Mouse (Mus musculus): Measurements from ENCODE around the gene Mthfd1l. TPM values are rescaled to one million over a fixed set of nuclear protein-coding genes. Genes with fewer than 3 reads are reported as not detected.

Gene Mthfd1l
- polyA plus RNA-seq, 1 experiment from 2014 or later = 6.7 TPM

- H3K9me3 ChIP-seq (replicated peaks) = no peaks in the 10 kb centered on the region
- no peak overlapping the region for H3K4me2 ChIP-seq
- no peak for ATAC-seq (ENCODE audit: low FRiP score)
- H3K4me1 ChIP-seq = no peaks in the 10 kb centered on the region
- H3K27me3 ChIP-seq (replicated peaks) = no peaks in the 10 kb centered on the region
- H3K27ac ChIP-seq (replicated peaks) = no peak overlapping the region
- H3K4me3 ChIP-seq (replicated peaks) = no peak overlapping the region
- 94% methylated on average over 7 of the region's 7 CpGs for WGBS
- H3K36me3 ChIP-seq = no peaks in the 10 kb centered on the region
- no peak overlapping the region for H3K9ac ChIP-seq (replicated peaks)
These were observed 25.6 kb upstream of the Mthfd1l start for GRCm38 (mm10) chr10:3947346-3947745.

- no peak for ATAC-seq (ENCODE audit: low FRiP score)
- no peak overlapping the region for H3K4me3 ChIP-seq (replicated peaks)
- H3K9ac ChIP-seq (replicated peaks) = no peak overlapping the region
- H3K4me2 ChIP-seq = no peak overlapping the region
- no peak overlapping the region for H3K27ac ChIP-seq (replicated peaks)
- H3K4me1 ChIP-seq = no peaks in the 10 kb centered on the region
- no peaks in the 10 kb centered on the region for H3K9me3 ChIP-seq (replicated peaks)
- no peaks in the 10 kb centered on the region for H3K36me3 ChIP-seq
- H3K27me3 ChIP-seq (replicated peaks) = no peaks in the 10 kb centered on the region
- WGBS = 86% methylated on average over 6 of the region's 6 CpGs
These were observed 23.6 kb upstream of the Mthfd1l start for GRCm38 (mm10) chr10:3949306-3949705.

- Histone ChIP-seq H3K27me3 (replicated peaks) (no peaks in the 10 kb centered on the region), H3K9ac (replicated peaks) (no peak overlapping the region), H3K9me3 (replicated peaks) (no peaks in the 10 kb centered on the region), H3K4me3 (replicated peaks) (no peak overlapping the region), H3K36me3 (no peaks in the 10 kb centered on the region), H3K27ac (replicated peaks) (no peak overlapping the region), H3K4me2 (no peak overlapping the region), H3K4me1 (no peaks in the 10 kb centered on the region)
- no peak for ATAC-seq (ENCODE audit: low FRiP score)
- WGBS = 94% methylated on average over 22 of the region's 22 CpGs
These were observed 16.4 kb upstream of the Mthfd1l start for GRCm38 (mm10) chr10:3956471-3956870.

GRCm38 (mm10) chr10:3958591-3958990 lies 14.3 kb upstream of the Mthfd1l start:
- Histone ChIP-seq H3K9ac (replicated peaks) (no peak overlapping the region), H3K9me3 (replicated peaks) (no peaks in the 10 kb centered on the region), H3K36me3 (no peaks in the 10 kb centered on the region), H3K4me3 (replicated peaks) (no peak overlapping the region), H3K4me1 (no peaks in the 10 kb centered on the region), H3K4me2 (no peak overlapping the region), H3K27ac (replicated peaks) (no peak overlapping the region), H3K27me3 (replicated peaks) (no peaks in the 10 kb centered on the region)
- 81% methylated on average over 5 of the region's 5 CpGs for WGBS
- ATAC-seq (ENCODE audit: low FRiP score) = no peak

GRCm38 (mm10) chr10:3969026-3969425 lies 3.9 kb upstream of the Mthfd1l start:
- H3K36me3 ChIP-seq = no peaks in the 10 kb centered on the region
- ATAC-seq (ENCODE audit: low FRiP score) = no peak

GRCm38 (mm10) chr10:3972237-3972636 lies 681 bp upstream of the Mthfd1l start:
- Histone ChIP-seq H3K4me2 (peak overlapping the region; percentile 91), H3K9me3 (replicated peaks) (no peaks in the 10 kb centered on the region), H3K9ac (replicated peaks) (no peak overlapping the region), H3K4me3 (replicated peaks) (0 out of 2 replicates have a peak overlapping the region, but pooled peaks have one; percentile 70), H3K4me1 (peaks cover 11% of the 10 kb centered on the region), H3K36me3 (no peaks in the 10 kb centered on the region), H3K27me3 (replicated peaks) (no peaks in the 10 kb centered on the region), H3K27ac (replicated peaks) (no peak overlapping the region)
- 89% methylated on average over 9 of the region's 9 CpGs for WGBS
- ATAC-seq (ENCODE audit: low FRiP score) = no peak

More at GRCm38 (mm10) chr10:3969026-3969425, 3.9 kb upstream of the Mthfd1l start:
- Histone ChIP-seq H3K9me3 (replicated peaks) (no peaks in the 10 kb centered on the region), H3K4me1 (peaks cover 7% of the 10 kb centered on the region), H3K4me3 (replicated peaks) (no peak overlapping the region), H3K4me2 (no peak overlapping the region), H3K27me3 (replicated peaks) (no peaks in the 10 kb centered on the region), H3K27ac (replicated peaks) (no peak overlapping the region), H3K9ac (replicated peaks) (no peak overlapping the region)
- 71% methylated on average over 3 of the region's 3 CpGs for WGBS

- Histone ChIP-seq H3K4me3 (replicated peaks) (peak overlapping the region; percentile 70), H3K36me3 (no peaks in the 10 kb centered on the region), H3K27me3 (replicated peaks) (no peaks in the 10 kb centered on the region), H3K4me1 (peaks cover 11% of the 10 kb centered on the region), H3K9ac (replicated peaks) (peak overlapping the region; percentile 74), H3K9me3 (replicated peaks) (no peaks in the 10 kb centered on the region), H3K4me2 (peak overlapping the region; percentile 91), H3K27ac (replicated peaks) (peak overlapping the region; percentile 88)
- WGBS = 1% methylated on average over 38 of the region's 39 CpGs
- ATAC-seq (ENCODE audit: low FRiP score) = peak; percentile 94
These were observed 712 bp downstream of the Mthfd1l start for GRCm38 (mm10) chr10:3973589-3974070.

- Histone ChIP-seq H3K4me2 (no peak overlapping the region), H3K9me3 (replicated peaks) (no peaks in the 10 kb centered on the region), H3K36me3 (no peaks in the 10 kb centered on the region), H3K9ac (replicated peaks) (no peak overlapping the region), H3K27ac (replicated peaks) (no peak overlapping the region), H3K27me3 (replicated peaks) (no peaks in the 10 kb centered on the region), H3K4me1 (peaks cover 11% of the 10 kb centered on the region), H3K4me3 (replicated peaks) (no peak overlapping the region)
- ATAC-seq (ENCODE audit: low FRiP score) = no peak
- 87% methylated on average over 3 of the region's 3 CpGs for WGBS
These were observed 1.5 kb downstream of the Mthfd1l start for GRCm38 (mm10) chr10:3974380-3974779.

GRCm38 (mm10) chr10:3975898-3976622 lies 3.1 kb downstream of the Mthfd1l start:
- Histone ChIP-seq H3K27me3 (replicated peaks) (no peaks in the 10 kb centered on the region), H3K36me3 (peaks cover 6% of the 10 kb centered on the region), H3K9ac (replicated peaks) (no peak overlapping the region), H3K9me3 (replicated peaks) (no peaks in the 10 kb centered on the region), H3K4me3 (replicated peaks) (no peak overlapping the region), H3K27ac (replicated peaks) (no peak overlapping the region), H3K4me1 (peaks cover 11% of the 10 kb centered on the region), H3K4me2 (no peak overlapping the region)
- WGBS = 60% methylated on average over 6 of the region's 6 CpGs
- no peak for ATAC-seq (ENCODE audit: low FRiP score)

- Histone ChIP-seq H3K27me3 (replicated peaks) (no peaks in the 10 kb centered on the region), H3K4me3 (replicated peaks) (no peak overlapping the region), H3K9me3 (replicated peaks) (no peaks in the 10 kb centered on the region), H3K36me3 (peaks cover 6% of the 10 kb centered on the region), H3K4me2 (no peak overlapping the region), H3K27ac (replicated peaks) (no peak overlapping the region), H3K4me1 (peaks cover 11% of the 10 kb centered on the region), H3K9ac (replicated peaks) (no peak overlapping the region)
- WGBS = 80% methylated on average over 4 of the region's 4 CpGs
- ATAC-seq (ENCODE audit: low FRiP score) = no peak
These were observed 3.7 kb downstream of the Mthfd1l start for GRCm38 (mm10) chr10:3976623-3977010.

GRCm38 (mm10) chr10:3978326-3978725 lies 5.4 kb downstream of the Mthfd1l start:
- Histone ChIP-seq H3K27me3 (replicated peaks) (no peaks in the 10 kb centered on the region), H3K4me1 (peaks cover 6% of the 10 kb centered on the region), H3K9ac (replicated peaks) (no peak overlapping the region), H3K9me3 (replicated peaks) (no peaks in the 10 kb centered on the region), H3K4me3 (replicated peaks) (no peak overlapping the region), H3K27ac (replicated peaks) (peak overlapping the region; percentile 41; the same call in 1 of the 2 replicates), H3K36me3 (peaks cover 6% of the 10 kb centered on the region), H3K4me2 (no peak overlapping the region)
- ATAC-seq (ENCODE audit: low FRiP score) = no peak
- WGBS = 42% methylated on average over 3 of the region's 3 CpGs

GRCm38 (mm10) chr10:3978792-3979488 lies 6.0 kb downstream of the Mthfd1l start:
- Histone ChIP-seq H3K36me3 (peaks cover 6% of the 10 kb centered on the region), H3K9me3 (replicated peaks) (no peaks in the 10 kb centered on the region), H3K27ac (replicated peaks) (peak overlapping the region; percentile 41; the same call in 1 of the 2 replicates), H3K4me2 (no peak overlapping the region), H3K9ac (replicated peaks) (no peak overlapping the region), H3K27me3 (replicated peaks) (no peaks in the 10 kb centered on the region), H3K4me1 (peaks cover 5% of the 10 kb centered on the region), H3K4me3 (replicated peaks) (no peak overlapping the region)
- WGBS = 84% methylated on average over 5 of the region's 5 CpGs
- ATAC-seq (ENCODE audit: low FRiP score) = peak; percentile 62
